Mouse (Mus musculus) limb, embryonic 15.5 days (tissue): ENCODE results near the gene Crygc. TPM values are rescaled to one million over a fixed set of nuclear protein-coding genes. Genes with fewer than 3 reads are reported as not detected.

ENCODE experiments used
- ATAC-seq: fragments of 200-750 bp; cut with Nextera tagmentation; 2 replicates; pipeline ENCODE4 v1.8.0; 2017; ENCODE audit warnings: low read depth, moderate TSS enrichment; ENCODE audit not compliant: insufficient number of reproducible peaks, low FRiP score, low TSS enrichment
- H3K27ac ChIP-seq: fragments of 300-500 bp; sonication (generic); 2 replicates; pipeline ENCODE4 v1.5.1; 2015; ENCODE audit warnings: moderate library complexity, mild to moderate bottlenecking, inconsistent platforms
- H3K27me3 ChIP-seq: fragments of 300-500 bp; sonication (generic); 2 replicates; pipeline ENCODE4 v1.6.1; 2015; ENCODE audit warnings: inconsistent platforms
- H3K36me3 ChIP-seq: fragments of 300-500 bp; sonication (generic); 2 replicates; pipeline ENCODE4 v1.6.1; 2015; ENCODE audit warnings: inconsistent platforms
- H3K4me1 ChIP-seq: fragments of 300-500 bp; sonication (generic); 2 replicates; pipeline ENCODE4 v1.6.1; 2015; ENCODE audit warnings: inconsistent platforms
- H3K4me2 ChIP-seq: fragments of 300-500 bp; sonication (generic); 2 replicates; pipeline ENCODE4 v1.6.1; 2015; ENCODE audit warnings: mild to moderate bottlenecking, inconsistent platforms
- H3K4me3 ChIP-seq: fragments of 300-500 bp; sonication (generic); 2 replicates; pipeline ENCODE4 v1.5.1; 2015; ENCODE audit warnings: mild to moderate bottlenecking, inconsistent platforms
- H3K9ac ChIP-seq: fragments of 300-500 bp; sonication (generic); 2 replicates; pipeline ENCODE4 v1.6.1; 2015; ENCODE audit warnings: inconsistent platforms
- H3K9me3 ChIP-seq: fragments of 300-500 bp; sonication (generic); 2 replicates; pipeline ENCODE4 v1.6.1; 2016; ENCODE audit warnings: inconsistent platforms
- WGBS: fragments of 180-500 bp; shearing (Covaris S2); methylation state at CpG from one replicate; pipeline ENCODE4 v1.1.7; 2015; 5-methylcytosine and 5-hydroxymethylcytosine counted together
- polyA plus RNA-seq: library from polyadenylated mRNA; unstranded; fragments of >200 nt; fragmentation: Nextera tagmentation; extraction: Ambion mirVana; gene quantifications from 2 replicates; pipeline ENCODE4 v1.2.1, GENCODE M21; 2015

The Crygc gene
- polyA plus RNA-seq, 1 experiment from 2014 or later = not detected

DNA sequence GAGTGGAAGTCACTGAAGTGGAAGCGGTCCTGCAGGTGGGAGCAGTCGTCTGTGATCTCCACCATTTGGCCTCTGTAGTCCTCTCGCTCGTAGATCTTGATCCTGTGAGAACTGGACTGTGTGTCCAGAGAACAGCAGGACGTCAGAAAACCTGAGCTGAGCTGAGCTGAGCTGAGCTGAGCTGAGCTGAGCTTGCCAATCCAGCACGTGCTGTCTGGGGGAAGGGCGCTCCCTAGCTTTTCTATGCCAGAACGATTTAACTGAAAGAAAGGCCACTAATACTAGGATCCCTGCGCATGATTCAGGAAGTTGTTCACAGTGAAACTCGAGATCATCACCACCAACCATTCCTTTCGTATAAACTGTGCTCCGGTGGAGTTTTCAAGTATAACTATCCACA lies 24.7 kb downstream of the Crygc start:
- Histone ChIP-seq H3K4me2 (no peak overlapping the region), H3K27me3 (no peaks in the 10 kb centered on the region), H3K4me3 (no peak overlapping the region), H3K27ac (no peak overlapping the region), H3K36me3 (no peaks in the 10 kb centered on the region), H3K9ac (no peak overlapping the region), H3K9me3 (no peaks in the 10 kb centered on the region), H3K4me1 (no peaks in the 10 kb centered on the region)
- ATAC-seq = no peak
- 54% methylated on average over 12 of the region's 12 CpGs for WGBS

- Histone ChIP-seq H3K4me2 (0 out of 2 replicates have a peak overlapping the region, but pooled peaks have one; percentile 15), H3K27ac (no peak overlapping the region), H3K9ac (no peak overlapping the region), H3K9me3 (no peaks in the 10 kb centered on the region), H3K27me3 (no peaks in the 10 kb centered on the region), H3K36me3 (no peaks in the 10 kb centered on the region), H3K4me3 (no peak overlapping the region), H3K4me1 (no peaks in the 10 kb centered on the region)
- 36% methylated on average over 8 of the region's 8 CpGs for WGBS
- no peak for ATAC-seq
Observed at GRCm38 (mm10) chr1:65046401-65047109, 26.9 kb downstream of the Crygc start.

GRCm38 (mm10) chr1:65043433-65043832 lies 30.1 kb downstream of the Crygc start:
- no peak overlapping the region for H3K9ac ChIP-seq
- no peak for ATAC-seq
- H3K27me3 ChIP-seq = no peaks in the 10 kb centered on the region
- H3K36me3 ChIP-seq = no peaks in the 10 kb centered on the region
- H3K4me2 ChIP-seq = no peak overlapping the region
- H3K9me3 ChIP-seq = no peaks in the 10 kb centered on the region
- H3K27ac ChIP-seq = no peak overlapping the region
- H3K4me1 ChIP-seq = no peaks in the 10 kb centered on the region
- WGBS = 75% methylated on average over 2 of the region's 2 CpGs
- H3K4me3 ChIP-seq = no peak overlapping the region

DNA sequence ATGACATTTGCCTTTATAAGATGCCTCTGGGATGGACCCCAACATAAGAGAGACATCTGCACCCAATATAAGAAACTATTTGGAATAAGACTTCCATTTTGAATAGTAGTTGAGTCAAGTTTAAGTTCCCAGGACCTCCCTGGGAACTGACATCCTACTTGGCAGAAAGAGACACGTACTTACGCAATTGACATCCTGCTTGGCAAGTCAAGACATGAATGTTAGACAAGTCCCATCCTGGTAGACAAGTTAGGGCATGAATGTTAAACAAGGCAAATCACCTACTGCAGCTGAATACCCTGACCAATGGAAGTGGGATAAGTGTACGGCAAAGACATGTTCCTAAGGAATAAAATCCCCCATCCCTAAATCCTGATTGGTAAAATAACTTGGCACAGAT lies 31.7 kb downstream of the Crygc start:
- ATAC-seq = no peak
- H3K4me2 ChIP-seq = no peak overlapping the region
- WGBS = 78% methylated on average over 3 of the region's 3 CpGs
- no peaks in the 10 kb centered on the region for H3K36me3 ChIP-seq
- H3K27me3 ChIP-seq = no peaks in the 10 kb centered on the region
- no peaks in the 10 kb centered on the region for H3K9me3 ChIP-seq
- no peak overlapping the region for H3K9ac ChIP-seq
- no peak overlapping the region for H3K4me3 ChIP-seq
- H3K27ac ChIP-seq = no peak overlapping the region
- H3K4me1 ChIP-seq = no peaks in the 10 kb centered on the region

- no peaks in the 10 kb centered on the region for H3K36me3 ChIP-seq
- 68% methylated on average over 6 of the region's 6 CpGs for WGBS
- no peaks in the 10 kb centered on the region for H3K9me3 ChIP-seq
- no peak overlapping the region for H3K4me3 ChIP-seq
- no peak for ATAC-seq
- H3K9ac ChIP-seq = no peak overlapping the region
- H3K27me3 ChIP-seq = no peaks in the 10 kb centered on the region
- H3K4me1 ChIP-seq = no peaks in the 10 kb centered on the region
- H3K27ac ChIP-seq = no peak overlapping the region
- no peak overlapping the region for H3K4me2 ChIP-seq
Observed at GRCm38 (mm10) chr1:65040806-65041205, 32.7 kb downstream of the Crygc start.

DNA sequence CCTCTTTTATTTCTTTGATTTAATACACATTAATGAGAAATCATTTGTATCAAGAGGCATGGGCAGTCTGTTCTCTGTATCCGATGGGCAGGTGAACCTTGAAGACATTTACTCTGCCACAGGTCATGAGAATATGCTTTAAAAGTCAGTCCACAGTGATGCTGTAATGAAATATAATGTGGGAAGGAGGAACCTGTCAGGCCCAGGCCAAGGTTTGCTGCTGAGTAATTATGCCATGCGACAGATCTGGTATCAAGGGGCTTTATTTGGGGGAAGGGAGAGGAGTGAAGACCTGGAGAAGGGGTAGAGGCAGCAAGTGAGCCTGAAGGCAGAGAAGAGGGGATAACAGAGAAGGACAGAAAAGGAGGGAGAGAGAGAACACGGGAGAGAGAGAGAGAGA lies 33.8 kb downstream of the Crygc start:
- Histone ChIP-seq H3K27me3 (no peaks in the 10 kb centered on the region), H3K9ac (no peak overlapping the region), H3K36me3 (no peaks in the 10 kb centered on the region), H3K9me3 (no peaks in the 10 kb centered on the region), H3K4me2 (no peak overlapping the region), H3K27ac (no peak overlapping the region), H3K4me3 (no peak overlapping the region), H3K4me1 (0 out of 2 replicates have a peak, but pooled peaks cover 2% of the 10 kb centered on the region)
- no peak for ATAC-seq
- 64% methylated on average over 3 of the region's 3 CpGs for WGBS

- no peak for ATAC-seq
- WGBS = 73% methylated on average over 2 of the region's 2 CpGs
- no peak overlapping the region for H3K27ac ChIP-seq
Observed at GRCm38 (mm10) chr1:65037542-65037941, 35.9 kb downstream of the Crygc start.

GRCm38 (mm10) chr1:65035513-65035912 lies 38.0 kb downstream of the Crygc start:
- no peak for ATAC-seq
- WGBS = 12% methylated on average over 3 of the region's 3 CpGs
- H3K36me3 ChIP-seq = no peaks in the 10 kb centered on the region
- H3K9me3 ChIP-seq = no peaks in the 10 kb centered on the region
- H3K4me2 ChIP-seq = no peak overlapping the region
- no peak overlapping the region for H3K9ac ChIP-seq
- no peak overlapping the region for H3K4me3 ChIP-seq
- H3K4me1 ChIP-seq = 0 out of 2 replicates have a peak, but pooled peaks cover 2% of the 10 kb centered on the region
- no peak overlapping the region for H3K27ac ChIP-seq
- H3K27me3 ChIP-seq = no peaks in the 10 kb centered on the region

More at GRCm38 (mm10) chr1:65037542-65037941, 35.9 kb downstream of the Crygc start:
- 0 out of 2 replicates have a peak, but pooled peaks cover 2% of the 10 kb centered on the region for H3K4me1 ChIP-seq
- H3K9ac ChIP-seq = no peak overlapping the region
- H3K9me3 ChIP-seq = no peaks in the 10 kb centered on the region
- no peaks in the 10 kb centered on the region for H3K36me3 ChIP-seq
- no peak overlapping the region for H3K4me2 ChIP-seq
- H3K4me3 ChIP-seq = no peak overlapping the region
- H3K27me3 ChIP-seq = no peaks in the 10 kb centered on the region

DNA sequence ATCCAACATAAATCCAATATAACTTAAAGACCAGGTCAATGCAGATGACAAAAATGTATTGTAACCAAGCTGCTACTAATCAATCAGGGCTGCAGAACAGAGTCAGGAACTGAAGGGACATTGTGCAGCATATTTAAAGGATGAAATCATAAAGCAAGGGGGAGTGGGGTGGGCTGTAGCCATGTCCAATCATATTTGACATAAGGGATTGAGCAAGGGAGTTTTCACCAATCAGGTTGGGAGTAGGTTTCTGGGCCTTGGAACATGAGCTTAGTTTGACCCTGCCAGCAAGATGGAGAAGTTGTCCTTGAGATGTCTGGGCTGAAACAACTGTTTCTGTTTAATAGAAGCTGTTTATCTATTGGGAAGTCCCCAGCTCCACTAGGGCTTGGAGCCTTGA lies 40.8 kb downstream of the Crygc start, which contains the start of gene Akr1cl:
Gene Akr1cl, minus strand, starts transcription at position 119 of the 400 bp plus-strand sequence.
- Histone ChIP-seq H3K27ac (no peak within 1 kb of the TSS), H3K4me1 (0 out of 2 replicates have a peak, but pooled peaks cover 2% of the 10 kb centered on the region), H3K4me3 (no peak within 1 kb of the TSS), H3K4me2 (no peak within 1 kb of the TSS), H3K36me3 (no peaks in the 10 kb centered on the region), H3K9ac (no peak within 1 kb of the TSS), H3K9me3 (no peaks in the 10 kb centered on the region), H3K27me3 (no peaks in the 10 kb centered on the region)
- no peak for ATAC-seq

DNA sequence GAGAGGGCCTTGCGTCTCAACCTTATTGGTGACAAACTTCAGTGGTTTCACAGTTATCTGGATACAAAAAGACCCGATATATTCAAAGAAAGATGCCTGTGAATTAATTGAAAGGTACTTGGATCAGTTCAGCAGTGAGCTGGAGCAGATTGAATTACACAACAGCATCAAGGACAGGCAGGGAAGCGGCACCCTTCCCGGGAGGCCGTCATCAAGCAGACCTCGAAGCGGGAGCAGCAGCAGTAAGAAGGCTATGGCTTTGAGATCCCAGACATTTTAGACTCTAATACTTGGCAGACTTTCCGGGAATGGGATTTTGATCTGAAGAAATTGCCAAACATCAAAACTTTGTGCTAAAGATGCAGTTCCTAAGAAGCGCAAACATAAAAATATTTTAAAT lies 45.3 kb downstream of the Crygc start:
- 71% methylated on average over 9 of the region's 9 CpGs for WGBS
- Histone ChIP-seq H3K4me1 (no peaks in the 10 kb centered on the region), H3K4me2 (no peak overlapping the region), H3K4me3 (no peak overlapping the region), H3K36me3 (no peaks in the 10 kb centered on the region), H3K27ac (no peak overlapping the region), H3K9me3 (no peaks in the 10 kb centered on the region), H3K9ac (no peak overlapping the region), H3K27me3 (no peaks in the 10 kb centered on the region)
- ATAC-seq = no peak
